Mouse (Mus musculus) testis, adult 2 months (tissue): ENCODE results near the gene Lrrc28. TPM values are rescaled to one million over a fixed set of nuclear protein-coding genes. Genes with fewer than 3 reads are reported as not detected.

Experiments
- H3K27ac ChIP-seq: fragments of 200-500 bp; 2 replicates; pipeline ENCODE4 v1.5.1; 2012; ENCODE audit warnings: low read depth, low read length; ENCODE audit not compliant: control insufficient read depth, insufficient read depth
- H3K27me3 ChIP-seq: fragments of 200-500 bp; 2 replicates; pipeline ENCODE4 v1.6.1; 2012; ENCODE audit warnings: mild to moderate bottlenecking, low read length, moderate library complexity; ENCODE audit not compliant: control insufficient read depth, insufficient read depth
- H3K36me3 ChIP-seq: fragments of 200-500 bp; 2 replicates; pipeline ENCODE4 v1.6.1; 2012; ENCODE audit warnings: mild to moderate bottlenecking, low read length; ENCODE audit not compliant: control insufficient read depth, insufficient read depth
- H3K4me1 ChIP-seq: fragments of 200-500 bp; 2 replicates; pipeline ENCODE4 v1.6.1; 2012; ENCODE audit warnings: low read length; ENCODE audit not compliant: control insufficient read depth, insufficient read depth
- H3K4me3 ChIP-seq: fragments of 200-500 bp; 2 replicates; pipeline ENCODE4 v1.5.1; 2012; ENCODE audit warnings: low read depth, mild to moderate bottlenecking, low read length, moderate library complexity, mixed read lengths; ENCODE audit not compliant: control insufficient read depth
- CTCF ChIP-seq: fragments of 200-500 bp; IDR thresholded peaks from 2 replicates; pipeline ENCODE4 v1.5.1; 2012; ENCODE audit warnings: low read depth, mild to moderate bottlenecking, inconsistent platforms, low read length, moderate library complexity; ENCODE audit not compliant: control insufficient read depth, insufficient read depth, insufficient replicate concordance
- POLR2A ChIP-seq: fragments of 200-500 bp; IDR thresholded peaks from 2 replicates; pipeline ENCODE4 v1.6.1; 2012; ENCODE audit warnings: low read depth, mild to moderate bottlenecking, inconsistent platforms, low read length, moderate library complexity; ENCODE audit not compliant: control insufficient read depth
- polyA plus RNA-seq: library from polyadenylated mRNA; depleted of rRNA; stranded (reverse); fragments of >200 nt; gene quantifications from 2 replicates; pipeline ENCODE4 v1.2.3, GENCODE M21; 2012

Gene Lrrc28
- polyA plus RNA-seq, 1 experiment = 565 TPM

GRCm38 (mm10) chr7:67500878-67501277 is 144.2 kb downstream of the Lrrc28 start:
- H3K36me3 ChIP-seq = no peaks in the 10 kb centered on the region
- no peak for TF ChIP-seq CTCF
- no peak for TF ChIP-seq POLR2A
- no peak overlapping the region for H3K4me3 ChIP-seq
- H3K27me3 ChIP-seq = no peaks in the 10 kb centered on the region
- H3K4me1 ChIP-seq = no peaks in the 10 kb centered on the region; the same call in 1 of the 2 replicates
- H3K27ac ChIP-seq = no peak overlapping the region

GRCm38 (mm10) chr7:67500076-67500828 is 144.8 kb downstream of the Lrrc28 start:
- no peaks in the 10 kb centered on the region for H3K36me3 ChIP-seq
- TF ChIP-seq CTCF = no peak
- TF ChIP-seq POLR2A = no peak
- no peaks in the 10 kb centered on the region for H3K27me3 ChIP-seq
- H3K27ac ChIP-seq = no peak overlapping the region
- H3K4me1 ChIP-seq = no peaks in the 10 kb centered on the region; the same call in 1 of the 2 replicates
- H3K4me3 ChIP-seq = no peak overlapping the region

- Histone ChIP-seq H3K27me3 (no peaks in the 10 kb centered on the region), H3K4me1 (no peaks in the 10 kb centered on the region; the same call in 1 of the 2 replicates), H3K4me3 (no peak overlapping the region), H3K27ac (no peak overlapping the region), H3K36me3 (no peaks in the 10 kb centered on the region)
- TF ChIP-seq POLR2A = no peak
- TF ChIP-seq CTCF = no peak
Measured at GRCm38 (mm10) chr7:67499516-67499915, 145.6 kb downstream of the Lrrc28 start.

- no peaks in the 10 kb centered on the region for H3K4me1 ChIP-seq
- no peaks in the 10 kb centered on the region for H3K36me3 ChIP-seq
- H3K27me3 ChIP-seq = no peaks in the 10 kb centered on the region
- no peak overlapping the region for H3K27ac ChIP-seq
- no peak for TF ChIP-seq CTCF
- TF ChIP-seq POLR2A = no peak
- no peak overlapping the region for H3K4me3 ChIP-seq
Measured at GRCm38 (mm10) chr7:67493795-67494687, 151.0 kb downstream of the Lrrc28 start.

- no peaks in the 10 kb centered on the region for H3K36me3 ChIP-seq
- TF ChIP-seq CTCF (no peak), POLR2A (no peak)
- H3K4me1 ChIP-seq = no peaks in the 10 kb centered on the region
- H3K27me3 ChIP-seq = no peaks in the 10 kb centered on the region
- no peak overlapping the region for H3K4me3 ChIP-seq
- H3K27ac ChIP-seq = no peak overlapping the region
Measured at GRCm38 (mm10) chr7:67487889-67488411, 157.1 kb downstream of the Lrrc28 start.

GRCm38 (mm10) chr7:67486925-67487760 is 157.9 kb downstream of the Lrrc28 start:
- Histone ChIP-seq H3K27me3 (no peaks in the 10 kb centered on the region), H3K4me1 (no peaks in the 10 kb centered on the region), H3K36me3 (no peaks in the 10 kb centered on the region), H3K4me3 (no peak overlapping the region), H3K27ac (no peak overlapping the region)
- TF ChIP-seq POLR2A = no peak
- no peak for TF ChIP-seq CTCF

- Histone ChIP-seq H3K27me3 (no peaks in the 10 kb centered on the region), H3K36me3 (no peaks in the 10 kb centered on the region), H3K27ac (no peak overlapping the region), H3K4me1 (no peaks in the 10 kb centered on the region), H3K4me3 (no peak overlapping the region)
- TF ChIP-seq POLR2A (no peak), CTCF (no peak)
Measured at GRCm38 (mm10) chr7:67486417-67486816, 158.7 kb downstream of the Lrrc28 start.
